Mouse (Mus musculus): Measurements from ENCODE around the gene Itm2c.

DNA sequence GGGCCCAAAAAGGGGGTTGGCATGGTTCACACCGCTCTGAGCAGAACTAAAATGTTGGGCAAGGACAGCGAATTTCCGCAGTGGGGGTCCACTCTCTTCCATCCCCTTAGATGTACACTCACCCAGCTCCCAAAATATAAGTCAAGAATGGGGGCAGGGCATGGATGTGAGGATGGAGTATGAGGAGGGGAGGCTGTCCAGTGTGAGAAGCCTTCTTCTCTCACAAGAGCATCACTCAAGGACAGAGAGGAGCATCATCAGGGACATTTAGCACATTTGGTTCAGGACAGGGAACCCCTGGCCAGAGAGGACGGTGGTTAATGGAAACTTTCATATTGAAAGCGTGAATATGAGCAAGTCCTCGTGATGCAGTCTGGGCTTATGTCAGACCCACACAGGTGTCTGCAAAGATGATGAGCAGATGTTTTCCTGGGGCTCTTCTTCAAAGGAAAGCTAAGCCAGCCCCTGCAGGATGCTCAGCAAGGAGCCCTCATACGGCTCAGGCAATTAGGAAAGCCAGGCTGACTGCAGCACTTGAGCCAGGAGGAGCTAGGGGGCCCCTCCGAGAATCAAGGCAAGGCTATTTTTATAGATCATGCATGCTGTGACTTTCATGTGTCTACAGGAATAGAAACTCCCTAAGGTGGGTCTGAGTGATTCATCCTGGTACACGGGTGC, 64.0 kb downstream of the Itm2c start:
- no peak for TF ChIP-seq CTCF (IDR thresholded peaks at IDR 0.05; ENCODE audit: extremely low read depth, insufficient read depth, low read length)
- TF ChIP-seq POLR2A (IDR thresholded peaks at IDR 0.05; ENCODE audit: extremely low read depth, insufficient read depth, low read length): no peak
